Mouse (Mus musculus): ENCODE results near the gene Lrrc40.

GRCm38 (mm10) chr3:158049508-158049907 is 13.0 kb downstream of the Lrrc40 start:
- TF ChIP-seq CTCF (IDR thresholded peaks at IDR 0.05 in 2 of 3, conservative IDR thresholded peaks at IDR 0.05 in 1 of 3; ENCODE audit: control insufficient read depth in 1 of 3, insufficient read depth in 1 of 3, low read depth in 2 of 3, low read length in 3 of 3, poor library complexity in 1 of 3, severe bottlenecking in 1 of 3) (no peak), HCFC1 (IDR thresholded peaks at IDR 0.05; ENCODE audit: low read depth, low read length) (no peak), GATA1 (IDR thresholded peaks at IDR 0.05; ENCODE audit: low read depth, low read length) (no peak), UBTF (IDR thresholded peaks at IDR 0.05; ENCODE audit: borderline replicate concordance, insufficient read depth, low read depth, low read length) (no peak), TCF12 (IDR thresholded peaks at IDR 0.05; ENCODE audit: low read depth, low read length) (no peak), NELFE (IDR thresholded peaks at IDR 0.05; ENCODE audit: low read depth, low read length) (no peak), MAX (IDR thresholded peaks at IDR 0.05; ENCODE audit: low read length) (no peak), MEF2A (IDR thresholded peaks at IDR 0.05; ENCODE audit: extremely low read depth, insufficient replicate concordance, low read depth, low read length, poor library complexity, severe bottlenecking) (no peak), POLR2A (IDR thresholded peaks at IDR 0.05; ENCODE audit: control insufficient read depth in 1 of 2, insufficient read depth in 1 of 2, low read depth in 1 of 2, low read length in 2 of 2, poor library complexity in 1 of 2) (no peak), MYC (IDR thresholded peaks at IDR 0.05; ENCODE audit: low read depth, low read length) (no peak), USF1 (IDR thresholded peaks at IDR 0.05; ENCODE audit: low read depth, low read length) (no peak), SMC3 (IDR thresholded peaks at IDR 0.05; ENCODE audit: low read depth, low read length) (no peak), MYB (IDR thresholded peaks at IDR 0.05; ENCODE audit: low read depth, low read length) (no peak), CHD2 (IDR thresholded peaks at IDR 0.05; ENCODE audit: low read length) (no peak)
